Mouse (Mus musculus): ENCODE data around the gene Fbxl19.

The Fbxl19 gene

DNA sequence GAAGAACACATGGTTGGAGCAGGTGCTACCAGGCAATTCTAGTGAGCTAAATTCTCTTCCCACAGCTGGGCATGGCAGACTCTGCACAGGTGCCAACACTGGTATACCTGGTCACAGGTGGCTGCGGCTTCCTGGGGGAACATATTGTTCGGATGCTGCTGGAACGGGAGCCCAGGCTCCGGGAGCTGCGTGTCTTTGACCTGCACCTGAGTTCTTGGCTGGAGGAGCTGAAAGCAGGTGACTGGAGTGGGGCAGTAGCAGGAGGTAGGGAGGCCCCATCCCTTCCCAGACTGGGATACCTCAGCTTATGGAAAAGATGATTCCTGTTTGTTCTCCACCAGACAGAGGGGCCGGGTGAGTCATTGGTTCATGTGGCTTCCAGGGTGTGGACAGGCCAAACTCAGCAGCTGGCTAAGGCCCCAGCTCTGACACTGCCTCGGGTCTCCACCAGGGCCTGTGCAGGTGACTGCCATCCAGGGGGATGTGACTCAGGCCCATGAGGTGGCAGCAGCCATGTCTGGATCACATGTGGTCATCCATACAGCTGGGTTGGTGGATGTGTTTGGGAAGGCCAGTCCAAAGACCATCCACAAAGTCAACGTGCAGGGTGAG lies 56.8 kb downstream of the Fbxl19 start:
- no peak for DNase-seq (ENCODE audit: low spot score)

DNA sequence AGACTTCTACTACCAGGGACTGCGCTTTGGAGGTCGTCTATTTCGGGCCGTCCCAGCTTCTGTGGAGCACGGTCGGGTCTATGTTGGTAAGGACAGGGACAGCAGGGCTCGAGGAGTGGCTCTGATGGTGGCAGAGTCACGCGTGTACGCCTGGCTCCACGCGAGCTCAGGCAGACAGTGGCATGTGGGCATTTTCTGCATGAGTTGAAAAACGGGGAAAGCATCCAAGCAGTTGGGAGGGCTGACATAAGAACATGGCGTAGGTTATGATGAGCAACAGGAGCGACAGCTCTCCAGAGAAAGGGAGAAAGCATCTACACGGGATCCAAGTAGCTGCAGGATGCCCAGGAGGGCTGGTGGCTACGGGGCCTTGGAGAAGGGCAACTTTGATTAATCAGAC lies 58.0 kb downstream of the Fbxl19 start:
- DNase-seq (ENCODE audit: low spot score), result no peak

DNA sequence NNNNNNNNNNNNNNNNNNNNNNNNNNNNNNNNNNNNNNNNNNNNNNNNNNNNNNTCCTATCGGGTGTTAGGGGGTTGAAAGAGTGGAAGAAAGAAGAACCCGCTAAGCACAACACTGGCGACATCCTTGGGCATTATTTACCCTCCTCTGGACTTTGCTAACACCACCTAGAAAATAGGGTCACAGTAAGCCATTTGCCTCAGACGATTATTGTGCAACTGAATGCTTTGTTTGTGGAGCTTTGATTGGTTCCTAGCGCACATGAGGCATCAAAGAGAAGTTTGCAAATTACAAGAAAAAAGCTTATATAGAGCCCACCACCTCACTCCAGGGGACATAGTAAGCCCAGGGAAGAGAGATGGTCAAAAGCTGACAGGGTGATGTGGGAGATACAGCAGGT lies 64.5 kb downstream of the Fbxl19 start:
- no peak for DNase-seq (ENCODE audit: low spot score)

DNA sequence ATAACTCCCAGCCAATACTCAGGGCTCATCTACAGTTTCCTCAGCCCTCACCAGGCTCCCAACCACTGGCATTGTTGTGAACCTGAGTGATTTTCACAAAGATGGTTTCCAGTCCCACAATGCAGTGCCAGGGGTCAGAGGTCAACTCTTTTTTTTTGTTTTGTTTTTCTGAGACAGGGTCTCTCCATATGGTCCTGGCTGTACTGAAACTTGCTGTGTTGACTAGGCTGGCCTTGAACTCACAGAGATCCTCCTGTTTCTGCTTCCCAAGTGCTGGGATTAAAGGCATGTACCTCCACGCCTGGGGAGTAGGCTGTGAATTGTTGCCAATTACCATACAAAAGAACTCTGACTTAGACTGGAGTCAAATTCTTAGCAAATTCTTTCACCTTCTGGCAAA lies 65.5 kb downstream of the Fbxl19 start:
- no peak for DNase-seq (ENCODE audit: low spot score)

DNA sequence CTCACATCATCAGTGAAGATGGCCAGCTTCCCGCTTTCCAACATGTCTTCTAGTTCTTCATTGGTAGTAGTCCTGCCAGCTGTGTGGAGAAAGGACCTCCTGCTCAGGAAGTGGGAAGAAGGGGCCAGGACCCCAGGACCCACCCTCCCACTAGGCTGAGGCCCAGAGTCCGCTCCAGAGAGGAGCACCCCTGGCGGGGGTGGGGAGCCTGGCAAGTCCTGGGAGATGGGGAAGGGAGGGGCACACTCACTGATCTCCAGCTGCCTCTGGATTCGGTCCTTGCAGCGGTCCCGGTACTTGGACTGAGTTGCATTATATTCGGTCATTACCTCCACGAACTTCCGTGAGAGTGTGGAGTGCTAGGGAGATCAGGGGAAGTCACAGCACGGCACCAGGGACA lies 66.3 kb downstream of the Fbxl19 start:
- DNase-seq (ENCODE audit: low spot score), result no peak

DNA sequence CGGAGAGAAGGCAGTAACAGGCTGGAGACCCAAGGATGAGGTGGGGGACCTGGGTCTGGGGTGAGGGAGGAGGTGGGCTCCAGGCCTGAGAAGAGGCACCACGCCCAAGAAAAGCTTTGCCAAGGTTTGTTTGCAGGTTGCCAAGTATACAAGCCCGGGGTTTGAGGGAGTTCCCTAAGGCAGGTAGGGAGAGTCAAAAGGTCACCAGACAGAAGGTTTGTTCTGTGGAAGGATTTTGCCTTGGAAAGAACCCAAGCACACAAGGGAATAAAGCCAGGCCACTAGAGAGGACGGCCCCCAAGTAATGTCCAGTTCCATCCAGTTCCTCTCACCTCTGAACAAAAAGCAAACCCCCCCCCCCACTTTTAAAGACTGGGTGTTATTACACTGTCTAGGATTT lies 66.9 kb downstream of the Fbxl19 start:
- DNase-seq (ENCODE audit: low spot score), result no peak

DNA sequence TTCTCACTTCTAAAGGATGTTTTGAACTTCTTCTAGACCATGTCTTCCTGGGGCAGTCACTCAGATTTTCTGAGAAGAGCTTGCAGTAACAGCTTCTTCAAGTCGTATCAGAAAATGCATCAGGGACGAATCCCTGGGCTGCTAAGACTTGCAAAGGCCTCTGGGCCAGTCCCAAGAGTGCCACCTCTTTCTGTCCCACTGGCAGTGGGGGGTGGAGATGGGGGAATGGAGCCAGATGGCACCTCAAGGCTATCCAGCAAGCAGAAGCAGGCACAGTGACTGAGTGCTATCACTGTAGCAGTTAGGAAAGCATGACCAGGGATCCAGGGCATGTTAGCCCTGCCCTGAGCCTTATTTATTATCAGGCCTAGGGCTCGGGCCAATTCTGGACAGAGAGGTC lies 67.9 kb downstream of the Fbxl19 start:
- no peak for DNase-seq (ENCODE audit: low spot score)

DNA sequence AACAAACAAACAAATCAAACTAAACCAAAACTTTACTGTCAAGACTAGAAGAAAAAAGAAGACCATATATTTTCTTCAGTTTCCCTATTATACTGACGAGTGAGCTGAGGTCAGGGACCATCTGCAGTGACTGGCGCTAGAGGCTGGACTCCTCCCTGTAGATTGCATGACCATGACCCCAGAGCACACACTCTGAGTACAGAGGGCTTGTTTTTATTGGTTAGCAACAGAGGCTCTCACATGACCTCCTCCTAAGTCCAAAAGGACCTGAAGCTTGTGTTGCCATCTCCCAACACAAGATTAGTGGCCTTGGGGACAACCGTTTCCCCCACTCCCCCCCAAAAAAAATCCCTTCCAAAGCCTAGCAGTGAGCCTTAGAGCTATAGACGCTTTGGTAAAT lies 69.5 kb downstream of the Fbxl19 start:
- peak; percentile 55 for DNase-seq (ENCODE audit: low spot score)

DNA sequence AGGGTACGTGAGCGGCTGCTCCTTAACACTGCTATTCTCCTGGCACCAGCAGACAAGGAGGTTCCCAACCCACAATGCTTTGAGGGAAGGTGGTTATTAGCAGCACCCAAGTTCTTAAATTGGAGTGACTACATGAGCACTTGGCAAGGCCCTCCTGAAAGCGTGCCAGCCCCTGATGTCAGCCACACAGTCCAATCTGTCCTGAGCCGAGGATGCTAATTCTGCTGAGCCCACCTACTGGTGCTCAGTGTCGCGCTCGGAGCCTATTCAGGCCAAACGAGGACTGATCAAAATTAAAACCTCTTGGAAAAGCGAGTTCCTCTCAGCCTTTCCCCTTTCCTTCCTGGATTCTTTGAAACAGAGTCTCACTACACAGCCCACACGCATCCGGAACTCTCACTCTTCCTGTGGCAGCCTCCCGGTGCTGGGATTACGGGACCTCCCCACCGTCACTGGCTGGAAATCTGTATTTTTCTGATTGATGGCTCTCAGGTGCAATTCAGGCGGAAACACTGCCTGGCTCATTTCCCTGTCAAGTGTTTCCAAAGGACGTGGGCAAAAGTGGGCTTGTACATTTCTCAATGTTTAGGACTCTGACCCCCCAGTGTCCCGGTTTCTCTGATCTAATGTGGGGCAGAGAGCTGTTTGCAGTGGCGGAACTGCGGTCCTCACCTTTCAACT lies 70.0 kb downstream of the Fbxl19 start:
- peak; percentile 63 for DNase-seq (ENCODE audit: low spot score)

DNA sequence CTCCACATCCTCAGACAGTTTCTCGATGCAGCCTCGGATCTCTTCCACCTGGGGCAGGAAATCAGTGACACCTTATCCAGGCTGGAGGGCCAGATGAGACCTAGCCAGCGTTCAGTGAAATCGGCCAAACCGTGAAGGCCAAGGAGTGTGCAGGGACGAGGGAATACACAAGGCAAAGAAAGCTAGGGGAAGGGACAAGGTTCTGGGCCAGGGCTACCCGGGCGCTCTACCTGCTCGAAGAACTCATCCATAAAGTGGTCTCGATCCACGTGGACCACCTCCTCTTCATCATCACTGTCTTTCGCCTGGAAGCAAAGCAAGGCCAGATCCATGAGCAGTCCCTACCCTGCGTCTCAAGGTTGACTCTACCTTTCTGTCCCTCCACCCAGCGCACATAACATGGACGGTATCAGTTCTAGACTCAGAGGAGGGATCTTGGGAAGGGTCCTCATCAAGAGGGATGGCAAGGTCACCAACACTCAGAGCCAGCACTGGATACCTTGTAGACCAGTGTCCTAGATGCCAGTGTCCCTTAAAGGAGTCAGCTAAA lies 70.8 kb downstream of the Fbxl19 start:
- DNase-seq (ENCODE audit: low spot score), result no peak

DNA sequence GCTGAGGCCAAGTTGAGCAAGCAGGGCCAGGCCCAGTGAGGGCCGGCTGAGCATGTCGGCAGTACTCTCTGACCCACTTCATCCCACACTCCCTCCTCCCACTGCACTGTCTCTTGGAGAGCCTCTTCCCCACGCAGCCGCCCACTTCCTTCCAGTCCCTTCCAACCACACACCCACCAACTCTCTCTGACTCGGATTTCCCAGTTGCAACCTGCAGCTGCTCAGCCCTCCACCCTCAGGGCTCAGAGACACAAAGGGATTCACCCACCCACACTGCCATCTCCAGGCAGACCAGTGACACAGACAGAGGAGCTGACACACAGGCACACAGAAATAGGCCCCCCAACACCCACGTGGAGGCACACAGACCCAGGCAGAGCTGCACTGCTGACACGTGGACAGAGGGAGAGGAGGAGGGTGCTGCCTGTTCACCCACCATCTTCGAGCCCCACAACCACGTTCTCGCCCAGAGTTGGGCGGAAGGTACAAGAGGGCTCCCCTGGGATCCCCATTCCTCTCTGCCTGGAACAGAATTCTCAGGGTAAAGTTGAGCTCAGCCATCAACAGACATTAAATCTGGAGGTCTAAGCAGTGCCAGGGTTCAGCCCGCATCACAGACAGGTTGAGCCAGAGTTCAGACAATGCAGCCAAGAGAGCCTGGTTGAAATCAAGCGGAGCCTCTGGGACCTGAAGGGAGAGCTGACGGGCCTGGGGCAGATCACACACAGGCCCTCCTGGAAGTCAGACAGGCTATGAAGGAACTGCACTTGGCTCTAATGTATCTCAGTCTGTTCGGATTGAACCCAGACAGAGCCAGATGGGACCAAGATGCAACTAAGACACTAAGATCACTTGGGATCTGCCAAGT lies 71.8 kb downstream of the Fbxl19 start:
- DNase-seq (ENCODE audit: low spot score), result peak; percentile 57

DNA sequence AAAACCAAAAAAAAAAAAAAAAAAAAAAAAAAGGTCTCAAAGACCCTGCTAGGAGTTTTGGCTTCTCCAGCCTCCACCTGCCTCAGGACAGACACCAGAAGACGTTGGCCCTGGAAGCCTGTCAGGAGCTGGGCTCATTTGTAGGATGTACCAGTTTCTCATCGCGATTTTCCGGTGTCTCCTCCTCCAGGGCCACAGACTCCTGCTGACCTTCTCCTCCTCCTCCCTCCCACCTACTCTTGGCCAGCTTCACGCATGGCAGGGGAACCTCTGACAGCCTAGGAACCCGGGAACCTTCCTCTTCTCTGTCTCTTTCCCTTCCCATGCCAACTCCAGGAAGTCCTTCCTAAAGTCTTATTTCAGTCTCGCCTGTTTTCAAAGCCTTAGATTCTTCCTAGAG lies 72.7 kb downstream of the Fbxl19 start:
- no peak for DNase-seq (ENCODE audit: low spot score)

DNA sequence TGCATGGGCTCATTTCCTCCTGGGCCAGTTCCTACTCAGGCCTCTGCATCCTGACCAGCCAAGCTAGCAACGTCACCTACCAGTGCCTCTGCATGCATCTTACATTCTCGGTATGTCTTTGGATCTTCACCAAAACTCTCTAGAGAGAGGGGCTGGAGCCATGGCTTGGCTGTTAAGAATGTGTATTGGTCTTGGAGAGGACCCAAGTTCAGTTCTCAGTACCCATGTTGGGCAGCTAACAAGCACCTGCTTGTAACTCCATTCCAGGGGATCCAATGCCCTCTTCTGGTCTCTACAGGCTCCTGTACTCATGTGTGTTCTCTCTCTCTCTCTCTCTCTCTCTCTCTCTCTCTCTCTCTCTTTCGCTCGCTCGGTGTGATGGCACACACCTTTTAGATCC lies 73.4 kb downstream of the Fbxl19 start:
- no peak for DNase-seq (ENCODE audit: low spot score)
